Mouse (Mus musculus): ENCODE results near the gene Fam229a. TPM values are rescaled to one million over a fixed set of nuclear protein-coding genes. Genes with fewer than 3 reads are reported as not detected.

The Fam229a gene
- polyA plus RNA-seq (2012; rRNA removed) (0.40 and 0.54 TPM in 2 replicates), polyA plus RNA-seq (2014; fragmentation: Nextera tagmentation; extraction: Ambion mirVana) (0.37 and 0.44 TPM in 2 replicates)

DNA sequence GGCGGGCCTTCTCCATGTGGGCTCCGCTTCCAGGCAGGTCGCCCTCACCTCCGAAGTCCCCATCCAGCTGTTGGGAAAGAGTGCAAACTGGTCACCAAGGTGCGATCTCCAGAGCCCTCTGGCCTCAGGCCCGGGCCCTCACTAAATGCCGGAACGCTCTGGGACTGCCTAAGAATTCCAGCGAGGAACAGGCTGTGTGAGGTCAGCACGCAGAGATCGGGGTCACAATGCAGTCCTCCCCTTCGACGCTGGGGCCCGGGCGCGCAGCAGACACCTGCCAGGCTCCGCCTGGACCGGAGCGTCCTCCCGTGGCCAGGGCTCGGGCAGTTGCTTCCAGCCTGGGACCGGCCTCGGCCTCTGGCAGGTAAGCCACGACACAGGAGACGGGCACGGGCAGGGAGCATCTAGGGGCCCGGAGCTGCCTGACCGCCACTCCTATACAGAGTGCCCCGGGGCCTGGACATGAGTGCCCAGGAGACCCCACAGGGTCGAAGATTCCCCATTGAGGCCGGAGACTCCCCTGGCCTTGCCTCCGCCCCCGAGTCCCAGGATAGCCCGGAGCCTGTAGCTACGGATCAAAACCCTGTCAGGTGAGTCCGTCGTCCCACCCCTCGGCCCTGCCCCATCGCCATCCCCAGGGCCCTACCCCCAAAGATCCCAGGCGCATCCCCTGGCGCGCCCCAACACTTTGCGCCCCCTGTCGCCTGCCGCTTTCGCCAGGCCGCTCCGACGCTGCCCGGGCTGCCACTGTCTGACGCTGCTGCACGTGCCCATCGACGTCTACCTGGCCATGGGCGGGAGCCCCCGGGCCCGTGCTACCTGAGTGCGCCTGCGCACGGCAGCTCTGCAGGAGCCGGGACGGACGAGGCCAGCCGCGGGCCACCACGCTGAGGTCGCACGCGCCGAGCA lies at the start of gene Fam229a, which contains the start of gene Tssk3:
Fam229a (plus strand) TSS at position 219 of the 909 bp plus-strand sequence.
Tssk3 (minus strand) TSS at position 51 of the 909 bp plus-strand sequence.
- Histone ChIP-seq H3K27me3 (ENCODE audit: control insufficient read depth, insufficient read depth, low read length) (peaks cover 24% of the 10 kb centered on the region), H3K4me3 (ENCODE audit: insufficient read depth in 1 of 2, low read depth in 2 of 2, low read length in 2 of 2) (0 out of 4 replicates have a peak within 1 kb of the TSS, but pooled peaks of 1 of the 2 experiments have one; percentile 8), H3K27ac (no peak within 1 kb of the TSS), H3K36me3 (replicated peaks; ENCODE audit: control insufficient read depth, insufficient read depth, low read depth) (peaks cover 26% of the 10 kb centered on the region), H3K9me3 (ENCODE audit: control insufficient read depth, low read length) (no peaks in the 10 kb centered on the region), H3K9ac (replicated peaks) (no peak within 1 kb of the TSS), H3K4me2 (ENCODE audit: low read depth) (peak within 1 kb of the TSS; percentile 30), H3K4me1 (replicated peaks; ENCODE audit: control insufficient read depth in 2 of 2, insufficient read depth in 2 of 2, low read length in 1 of 2) (peaks cover 0 to 4% of the 10 kb centered on the region in 2 experiments; a peak in 2 of 4 replicates)
- no peak for ATAC-seq (ENCODE audit: insufficient read depth)
- TF ChIP-seq EP300 (IDR thresholded peaks at IDR 0.05; ENCODE audit: low read depth), result no peak
- TF ChIP-seq CTCF (IDR thresholded peaks at IDR 0.05; ENCODE audit: low read depth), result 0 out of 2 replicates have a peak, but pooled peaks have one; percentile 28
- 12% methylated on average over 70 of the region's 70 CpGs for WGBS (ENCODE audit: insufficient replicate concordance)
- no peak for DNase-seq (ENCODE audit: low read depth in 3 of 3, low spot score in 3 of 3)

DNA sequence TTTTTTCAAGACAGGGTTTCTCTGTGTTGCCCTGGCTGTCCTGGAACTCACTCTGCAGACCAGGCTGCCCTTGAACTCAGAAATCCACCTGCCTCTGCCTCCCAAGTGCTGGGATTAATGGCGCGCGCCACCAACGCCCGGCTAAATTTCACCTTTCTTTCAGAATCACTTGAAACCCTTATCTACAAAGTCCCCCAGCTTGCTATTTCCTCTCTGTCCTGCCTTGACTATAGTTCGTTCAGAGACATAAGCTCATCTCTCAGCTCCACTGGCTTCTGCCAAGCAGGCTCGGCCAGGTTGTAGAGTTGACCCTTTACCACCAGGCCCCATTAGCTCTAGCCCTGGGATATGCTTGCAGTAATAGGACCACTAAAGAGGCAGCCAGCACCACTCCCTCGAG lies 43.6 kb upstream of the Fam229a start:
- WGBS (ENCODE audit: insufficient replicate concordance), result 29% methylated on average over 8 of the region's 8 CpGs

DNA sequence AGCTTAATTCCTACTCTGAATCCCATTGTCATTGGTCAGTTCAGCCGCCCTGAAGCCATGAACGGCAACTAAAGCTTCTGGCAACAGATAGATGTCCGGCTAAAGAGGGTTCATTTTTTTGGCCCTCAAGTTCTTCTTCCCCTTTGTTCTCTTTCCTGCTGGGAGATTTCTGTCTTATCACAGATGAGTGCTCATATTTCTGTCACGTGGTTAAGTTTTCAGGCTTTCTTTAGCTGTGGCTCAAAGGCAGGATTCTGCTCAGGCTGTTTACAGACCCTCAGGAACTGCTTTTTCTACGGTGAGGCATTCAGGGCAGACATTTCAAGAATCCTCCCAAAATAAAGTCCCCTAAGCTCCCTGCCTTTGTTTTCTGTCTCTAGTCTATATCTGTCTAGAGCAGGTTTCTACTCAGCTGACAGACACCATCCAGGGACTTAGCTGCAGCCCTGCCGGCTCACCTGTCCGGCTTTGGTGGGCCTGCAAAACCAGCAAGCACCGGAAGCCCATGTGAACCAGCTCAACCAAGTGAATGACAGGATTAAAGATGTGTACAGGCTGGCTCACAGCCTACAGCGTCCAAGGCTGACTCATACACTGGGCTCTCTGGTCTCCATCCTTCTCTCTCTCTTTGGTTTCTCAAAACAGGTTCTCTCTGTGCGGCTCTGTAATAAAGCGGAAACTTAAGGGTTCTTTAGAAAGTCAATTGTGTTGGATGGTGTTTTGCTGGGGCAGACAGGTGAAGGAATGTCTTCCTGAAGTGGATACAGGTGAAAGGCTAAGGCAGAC lies 43.0 kb upstream of the Fam229a start:
- no peak overlapping the region for H3K4me2 ChIP-seq (ENCODE audit: low read depth)
- no peak overlapping the region for H3K9ac ChIP-seq (replicated peaks)
- ATAC-seq (ENCODE audit: insufficient read depth) (no peak), DNase-seq (ENCODE audit: low read depth in 3 of 3, low spot score in 3 of 3) (no peak)
- H3K9me3 ChIP-seq (ENCODE audit: control insufficient read depth, low read length), result no peaks in the 10 kb centered on the region
- no peaks in the 10 kb centered on the region for H3K36me3 ChIP-seq (replicated peaks; ENCODE audit: control insufficient read depth, insufficient read depth, low read depth)
- H3K27me3 ChIP-seq (ENCODE audit: control insufficient read depth, insufficient read depth, low read length), result peaks cover 2% of the 10 kb centered on the region
- no peak overlapping the region for H3K4me3 ChIP-seq (ENCODE audit: insufficient read depth in 1 of 2, low read depth in 2 of 2, low read length in 2 of 2)
- TF ChIP-seq CTCF (IDR thresholded peaks at IDR 0.05; ENCODE audit: low read depth) (no peak), EP300 (IDR thresholded peaks at IDR 0.05; ENCODE audit: low read depth) (no peak)
- WGBS (ENCODE audit: insufficient replicate concordance), result 56% methylated on average over 11 of the region's 11 CpGs
- H3K4me1 ChIP-seq (replicated peaks; ENCODE audit: control insufficient read depth in 2 of 2, insufficient read depth in 2 of 2, low read length in 1 of 2), result peaks cover 0 to 6% of the 10 kb centered on the region in 2 experiments; a peak in 2 of 4 replicates
- no peak overlapping the region for H3K27ac ChIP-seq

More for the DNA sequence above, 43.6 kb upstream of the Fam229a start:
- Histone ChIP-seq H3K27ac (no peak overlapping the region), H3K4me2 (ENCODE audit: low read depth) (no peak overlapping the region), H3K4me1 (replicated peaks; ENCODE audit: control insufficient read depth in 2 of 2, insufficient read depth in 2 of 2, low read length in 1 of 2) (peaks cover 0 to 6% of the 10 kb centered on the region in 2 experiments; a peak in 2 of 4 replicates), H3K4me3 (ENCODE audit: insufficient read depth in 1 of 2, low read depth in 2 of 2, low read length in 2 of 2) (no peak overlapping the region), H3K9ac (replicated peaks) (no peak overlapping the region), H3K9me3 (ENCODE audit: control insufficient read depth, low read length) (no peaks in the 10 kb centered on the region), H3K27me3 (ENCODE audit: control insufficient read depth, insufficient read depth, low read length) (peaks cover 6% of the 10 kb centered on the region), H3K36me3 (replicated peaks; ENCODE audit: control insufficient read depth, insufficient read depth, low read depth) (no peaks in the 10 kb centered on the region)
- no peak for TF ChIP-seq CTCF (IDR thresholded peaks at IDR 0.05; ENCODE audit: low read depth)
- TF ChIP-seq EP300 (IDR thresholded peaks at IDR 0.05; ENCODE audit: low read depth), result no peak
- ATAC-seq (ENCODE audit: insufficient read depth) (no peak; the same call in 1 of the 2 replicates), DNase-seq (ENCODE audit: low read depth in 3 of 3, low spot score in 3 of 3) (no peak)

DNA sequence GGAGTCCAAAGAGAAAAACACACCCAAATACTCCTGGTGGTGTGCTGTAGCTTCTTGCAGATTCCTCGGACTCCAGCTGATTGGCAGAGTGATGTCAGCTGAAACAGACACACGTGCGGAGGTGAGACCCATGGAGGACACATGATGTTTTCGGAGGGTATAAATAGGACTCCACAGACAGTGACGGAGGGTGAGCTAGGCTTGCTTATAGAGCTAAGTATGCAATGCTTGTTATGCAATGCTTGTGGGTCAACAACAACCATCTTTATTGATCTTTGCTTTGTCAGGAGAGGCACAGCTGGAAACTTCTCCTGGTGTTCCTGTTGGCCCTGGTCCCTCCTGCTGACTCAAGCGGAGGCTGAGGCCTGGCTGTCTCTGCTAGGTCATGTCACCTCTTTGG lies 42.3 kb upstream of the Fam229a start:
- TF ChIP-seq CTCF (IDR thresholded peaks at IDR 0.05; ENCODE audit: low read depth) (no peak), EP300 (IDR thresholded peaks at IDR 0.05; ENCODE audit: low read depth) (no peak)

More for the DNA sequence above, 42.3 kb upstream of the Fam229a start:
- DNase-seq (ENCODE audit: low read depth in 3 of 3, low spot score in 3 of 3) (no peak), ATAC-seq (ENCODE audit: insufficient read depth) (no peak)
- peaks cover 0 to 6% of the 10 kb centered on the region in 2 experiments; a peak in 2 of 4 replicates for H3K4me1 ChIP-seq (replicated peaks; ENCODE audit: control insufficient read depth in 2 of 2, insufficient read depth in 2 of 2, low read length in 1 of 2)
- 83% methylated on average over 6 of the region's 6 CpGs for WGBS (ENCODE audit: insufficient replicate concordance)
- no peaks in the 10 kb centered on the region for H3K9me3 ChIP-seq (ENCODE audit: control insufficient read depth, low read length)
- no peak overlapping the region for H3K9ac ChIP-seq (replicated peaks)
- no peak overlapping the region for H3K4me3 ChIP-seq (ENCODE audit: insufficient read depth in 1 of 2, low read depth in 2 of 2, low read length in 2 of 2)
- no peak overlapping the region for H3K4me2 ChIP-seq (ENCODE audit: low read depth)
- H3K27ac ChIP-seq, result no peak overlapping the region
- no peaks in the 10 kb centered on the region for H3K27me3 ChIP-seq (ENCODE audit: control insufficient read depth, insufficient read depth, low read length)
- no peaks in the 10 kb centered on the region for H3K36me3 ChIP-seq (replicated peaks; ENCODE audit: control insufficient read depth, insufficient read depth, low read depth)

Data from liver, embryonic 14.5 days (tissue).